Mouse (Mus musculus) regulatory T cell (primary cell): Measurements from ENCODE around the gene Babam2.
"Not testable (repeated sequence)": the region's sequence is repeated elsewhere in the genome, so short reads cannot be mapped to it uniquely, and the experiment has no call there.

Experiments
- in situ Hi-C: fragments of 300-600 bp; cut with MboI, MseI; formaldehyde crosslinking; loops from one replicate; pipeline ENCODE4 v1.15.1; 2025; ENCODE audit warnings: high pct_unique_total_duplicates

The Babam2 gene

DNA sequence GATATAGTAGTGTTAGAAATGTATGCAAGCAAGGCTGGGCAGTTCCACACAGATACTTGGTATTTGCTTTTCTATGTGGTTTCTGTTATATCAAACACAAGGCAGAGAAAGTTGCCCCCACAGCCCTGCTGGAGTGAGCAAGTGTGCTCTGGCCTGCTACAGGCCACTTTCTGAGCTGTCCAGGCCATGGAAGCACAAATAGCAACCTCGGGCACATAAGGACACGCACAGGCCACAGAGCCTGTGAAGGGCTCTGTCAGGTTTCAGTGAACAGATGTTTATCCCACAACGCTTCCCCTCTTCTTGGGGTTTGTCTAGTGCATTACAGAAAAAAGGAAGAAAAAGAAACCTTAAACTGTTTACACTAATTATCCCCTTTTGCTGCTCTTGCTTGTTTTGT lies 236.9 kb downstream of the Babam2 start:
- in situ Hi-C loops: no loop called here

DNA sequence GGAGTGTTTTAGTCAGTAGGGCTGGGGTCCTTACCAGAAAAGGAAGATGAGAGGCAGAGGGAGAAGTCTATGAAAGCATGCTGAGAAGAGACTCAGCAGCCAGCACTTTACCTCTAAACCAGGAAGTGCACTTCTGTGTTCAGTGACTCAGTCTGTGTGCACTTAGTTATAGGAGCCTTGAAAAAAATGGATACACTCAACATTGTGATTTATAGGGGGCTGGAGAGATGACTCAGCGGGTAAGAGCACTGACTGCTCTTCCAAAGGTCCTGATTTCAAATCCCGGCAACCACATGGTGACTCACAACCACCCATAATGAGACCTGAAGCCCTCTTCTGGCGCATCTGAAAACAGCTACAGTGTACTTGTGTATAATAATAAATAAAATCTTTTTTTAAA lies 238.5 kb downstream of the Babam2 start:
- in situ Hi-C loops: no loop called here

- in situ Hi-C loops: no loop called here
These were observed 239.0 kb downstream of the Babam2 start for GRCm38 (mm10) chr5:31936523-31936922.

GRCm38 (mm10) chr5:31940876-31941275 lies 243.4 kb downstream of the Babam2 start:
- in situ Hi-C loops: no loop called here

DNA sequence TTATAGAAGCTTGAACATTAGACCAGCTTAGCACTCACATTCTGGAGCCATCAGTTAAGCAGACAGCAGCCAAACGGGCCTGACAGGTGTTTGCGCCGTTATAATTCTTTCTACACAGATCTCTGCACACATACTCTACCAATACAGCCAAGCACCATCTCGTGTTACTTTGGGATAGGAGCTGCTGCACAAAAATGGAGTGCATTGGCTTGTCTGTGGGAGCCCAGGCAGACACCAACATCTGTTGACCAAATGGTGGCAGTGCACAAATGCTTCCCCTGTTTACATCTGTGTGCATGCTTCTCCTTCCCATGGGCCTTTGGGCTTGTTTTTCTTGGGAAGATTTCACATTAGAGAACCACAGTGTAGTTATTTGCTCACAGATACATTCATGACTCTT lies 249.7 kb downstream of the Babam2 start:
- in situ Hi-C loops: no loop called here

DNA sequence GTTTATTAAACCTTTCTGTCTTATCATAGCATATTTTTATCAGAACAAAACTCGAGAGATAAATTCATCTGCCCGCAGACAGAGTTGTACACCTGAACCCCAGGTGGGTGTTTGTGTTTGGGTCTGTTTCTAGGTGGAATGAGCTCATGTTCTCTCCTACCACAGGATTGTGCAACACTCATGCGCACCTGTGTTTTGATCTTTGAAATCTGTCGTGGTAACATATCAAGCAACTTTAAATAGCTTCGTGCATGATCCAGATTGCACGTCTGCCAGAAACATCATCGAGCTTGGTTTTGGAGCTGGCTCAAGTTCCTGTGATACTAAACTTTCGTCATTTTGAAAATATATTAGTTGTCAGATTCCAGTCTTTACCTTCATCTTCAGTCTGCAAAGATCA lies 251.9 kb downstream of the Babam2 start:
- in situ Hi-C loops: no loop called here

- in situ Hi-C loops: no loop called here
These were observed 253.0 kb downstream of the Babam2 start for GRCm38 (mm10) chr5:31950532-31950931.

- in situ Hi-C loops: no loop called here
These were observed 257.7 kb downstream of the Babam2 start for GRCm38 (mm10) chr5:31955184-31955583.

DNA sequence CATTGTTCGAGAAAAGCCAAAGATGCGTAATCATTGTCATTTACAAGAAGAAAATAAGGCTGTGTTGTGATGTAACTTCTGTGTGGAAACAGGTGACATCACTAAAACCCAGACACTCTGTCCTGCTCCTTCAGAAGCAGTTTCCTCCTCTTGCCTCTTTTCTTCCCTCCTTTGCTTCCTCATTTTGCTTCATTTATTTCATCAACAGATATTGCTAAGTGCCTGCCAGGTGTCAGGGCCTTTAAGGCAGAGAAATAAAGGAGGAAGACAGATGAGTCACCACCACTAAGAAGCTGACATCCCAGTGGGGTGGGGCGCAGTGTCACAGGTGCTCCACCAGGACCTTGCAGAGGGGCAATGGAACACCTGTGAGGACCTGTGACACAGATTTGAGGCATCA lies 258.9 kb downstream of the Babam2 start:
- in situ Hi-C loops: no loop called here

- in situ Hi-C loops: no loop called here
These were observed 262.4 kb downstream of the Babam2 start for GRCm38 (mm10) chr5:31959886-31960285.

DNA sequence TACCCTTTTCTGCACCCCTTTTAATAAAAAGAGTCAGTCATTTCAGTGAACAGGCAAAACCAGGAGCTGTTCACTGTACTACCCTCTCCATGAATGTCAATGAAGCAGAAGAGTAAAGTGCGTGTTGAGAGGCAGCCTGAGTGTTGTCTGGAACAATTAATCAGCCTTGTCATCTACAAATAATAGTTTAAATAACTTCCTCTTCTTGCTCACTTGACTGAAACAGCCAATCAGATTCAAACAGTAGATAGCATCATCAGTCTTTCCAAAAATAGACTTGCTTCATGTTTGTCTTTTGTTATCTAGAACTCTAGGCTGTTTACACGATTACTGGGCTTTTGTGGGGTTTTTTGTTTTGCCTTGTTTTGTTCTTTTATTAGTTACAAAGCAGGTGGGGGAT lies 263.9 kb downstream of the Babam2 start:
- in situ Hi-C loops: no loop called here

- in situ Hi-C loops: no loop called here
These were observed 264.9 kb downstream of the Babam2 start for GRCm38 (mm10) chr5:31962346-31962745.

DNA sequence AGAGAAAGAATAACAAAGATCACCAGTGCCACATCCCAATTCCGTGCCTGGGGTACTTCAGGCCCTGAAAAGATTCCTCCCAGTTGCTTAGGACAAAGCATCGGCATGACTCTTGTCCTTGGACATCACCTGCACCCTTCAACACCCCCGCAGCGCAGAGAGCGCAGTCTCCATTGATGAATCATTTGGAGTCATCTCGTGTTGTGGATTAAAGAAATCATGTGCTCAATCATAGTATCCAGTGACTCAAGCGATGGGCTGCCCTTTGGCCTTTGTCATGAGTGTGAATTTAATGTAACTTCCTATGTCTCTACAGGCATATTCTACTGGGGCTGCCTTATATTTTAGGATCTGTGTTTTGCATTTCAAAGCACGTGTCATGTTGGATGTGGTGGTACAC lies 265.9 kb downstream of the Babam2 start:
- in situ Hi-C loops: no loop called here

- in situ Hi-C loops: no loop called here
These were observed 266.4 kb downstream of the Babam2 start for GRCm38 (mm10) chr5:31963851-31964250.

GRCm38 (mm10) chr5:31966741-31967140 lies 269.3 kb downstream of the Babam2 start:
- in situ Hi-C loops: loop anchor here (5.0 kb wide), 1 partner anchor 51 kb away; no protein-coding TSS in a partner anchor

GRCm38 (mm10) chr5:31967526-31967925 lies 270.0 kb downstream of the Babam2 start:
- in situ Hi-C loops: loop anchor here (5.0 kb wide), 1 partner anchor 50 kb away; no protein-coding TSS in a partner anchor

GRCm38 (mm10) chr5:31968046-31968506 lies 270.6 kb downstream of the Babam2 start:
- in situ Hi-C loops: loop anchor here (5.0 kb wide), 1 partner anchor 49 kb away; no protein-coding TSS in a partner anchor

GRCm38 (mm10) chr5:31972416-31972815 lies 274.9 kb downstream of the Babam2 start:
- in situ Hi-C loops: not testable (repeated sequence)

- in situ Hi-C loops: no loop called here
These were observed 277.2 kb downstream of the Babam2 start for GRCm38 (mm10) chr5:31974614-31975168.

GRCm38 (mm10) chr5:31982061-31982460 lies 284.6 kb downstream of the Babam2 start:
- in situ Hi-C loops: loop anchor here (10.0 kb wide), 1 partner anchor 1457 kb away; no protein-coding TSS in a partner anchor

DNA sequence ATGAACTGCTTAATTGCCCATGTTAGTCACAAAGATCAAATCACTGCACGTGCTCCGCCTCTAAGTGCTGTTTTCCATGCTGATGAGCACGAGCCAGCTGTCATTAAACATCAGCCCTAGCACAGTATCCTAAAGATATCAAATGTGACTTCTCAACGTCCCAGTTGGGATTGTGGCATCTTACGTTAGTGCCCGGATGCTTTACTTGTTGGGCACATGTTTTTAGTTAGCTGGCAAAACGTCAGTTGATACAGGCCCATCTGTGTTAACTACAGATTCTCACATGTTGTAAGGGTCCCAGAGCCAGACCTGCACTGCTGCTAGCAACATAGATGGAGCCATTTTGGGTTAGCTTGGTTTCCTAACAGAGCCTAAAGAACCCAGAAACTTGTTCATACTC lies 285.7 kb downstream of the Babam2 start:
- in situ Hi-C loops: loop anchor here (10.0 kb wide), 1 partner anchor 1458 kb away; no protein-coding TSS in a partner anchor

DNA sequence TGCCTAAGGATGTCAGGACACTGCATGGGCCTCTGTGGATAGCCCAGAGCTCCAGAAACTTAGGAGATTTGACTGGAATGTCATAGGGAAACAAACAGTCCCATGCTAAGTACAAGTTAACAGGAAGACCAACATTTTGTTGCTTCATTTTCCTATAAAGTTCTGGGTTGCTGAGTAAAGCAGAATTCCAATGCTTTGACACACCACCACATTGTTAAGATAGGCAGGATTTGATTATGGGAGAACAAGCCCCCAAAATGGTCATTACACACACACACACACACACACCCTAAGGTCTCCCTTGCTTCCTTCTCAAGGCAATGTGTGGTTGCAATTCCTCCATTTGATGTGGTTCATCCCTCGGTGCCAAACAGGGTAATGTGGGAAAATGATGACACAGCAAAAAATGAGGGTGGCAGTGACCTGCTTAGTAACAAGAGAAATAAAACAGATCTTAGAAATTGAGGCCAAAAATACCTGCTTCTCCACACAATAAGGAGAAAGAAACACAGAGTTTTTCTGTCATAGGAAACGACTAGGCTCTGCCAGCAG lies 286.4 kb downstream of the Babam2 start:
- in situ Hi-C loops: loop anchor here (10.0 kb wide), 1 partner anchor 1459 kb away; no protein-coding TSS in a partner anchor

DNA sequence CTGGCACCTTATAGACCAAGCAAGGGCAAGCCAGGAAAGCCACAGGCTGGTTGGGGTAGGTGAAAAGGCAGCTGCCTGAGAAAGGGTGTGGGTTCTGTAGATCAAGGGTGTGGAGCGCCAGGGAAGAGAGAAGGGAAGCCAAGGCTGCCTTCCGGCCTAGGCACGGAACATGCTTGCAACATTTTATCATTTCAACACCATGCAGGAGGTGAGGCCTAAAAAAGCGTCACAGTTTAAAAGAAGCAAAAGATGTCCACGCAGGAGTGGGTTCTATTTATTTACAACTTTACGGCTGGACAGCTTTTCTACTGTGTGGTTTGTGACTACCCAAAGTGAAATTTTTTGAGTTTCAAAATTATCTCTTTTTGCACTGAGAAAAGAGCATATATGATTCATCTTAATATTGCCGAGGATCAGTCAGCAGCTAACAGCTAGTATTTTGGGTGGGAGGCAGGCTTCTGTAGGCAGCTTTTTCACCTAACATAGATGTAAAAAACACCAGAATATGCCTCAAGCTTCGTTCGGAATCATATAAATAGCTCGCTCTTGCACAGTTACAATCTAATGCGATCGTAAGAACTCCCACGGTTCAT lies 287.0 kb downstream of the Babam2 start:
- in situ Hi-C loops: loop anchor here (10.0 kb wide), 1 partner anchor 1460 kb away; no protein-coding TSS in a partner anchor
